Mouse (Mus musculus): Measurements from ENCODE around the gene C1qtnf9.
A peak's percentile ranks its signal among the peaks of the same experiment; 100 is the strongest.

The C1qtnf9 gene

DNA sequence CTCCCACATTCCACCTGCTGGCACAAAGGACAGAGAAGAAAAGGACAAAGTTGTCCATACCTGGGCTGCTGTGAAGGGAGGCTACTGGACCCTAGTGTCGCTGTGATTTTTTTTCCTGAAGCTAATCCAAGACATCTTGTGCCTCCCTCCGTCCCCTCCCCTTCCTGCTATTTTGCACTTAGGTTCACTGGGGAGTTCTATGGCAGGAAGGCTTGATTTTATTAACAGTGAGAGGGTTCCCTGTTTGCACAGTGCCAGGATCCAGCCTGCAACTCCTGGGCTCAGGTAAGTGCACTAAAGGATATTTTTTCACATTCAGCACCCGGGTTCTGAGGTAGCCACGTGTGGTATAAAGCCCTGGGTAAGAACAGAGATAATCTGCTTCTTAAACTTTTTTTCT, at the start of gene C1qtnf9:
Gene C1qtnf9, plus strand, starts transcription at position 251 of the 400 bp plus-strand sequence.
- no peak for DNase-seq (ENCODE audit: low read depth)

DNA sequence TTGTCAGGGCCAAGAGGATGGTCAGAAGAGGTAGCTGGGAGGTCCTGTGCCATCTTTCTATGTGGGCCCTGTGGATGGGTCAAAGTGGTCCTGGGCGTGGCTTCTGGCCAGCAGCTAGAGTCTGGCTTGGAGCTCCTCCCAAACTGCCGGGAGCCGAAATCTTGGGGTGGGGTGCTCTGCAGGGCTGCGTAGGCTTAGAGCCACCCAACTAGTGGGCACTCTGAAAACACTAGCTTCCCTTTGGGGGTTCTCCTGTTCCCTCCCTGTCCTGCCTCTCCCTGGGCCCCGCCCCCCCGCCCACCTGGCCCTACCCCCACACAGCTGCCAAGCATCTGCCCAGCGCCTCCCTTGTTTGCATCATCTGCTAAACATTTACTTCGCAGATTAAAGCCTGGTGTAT, 46.6 kb upstream of the C1qtnf9 start:
- no peak for DNase-seq (ENCODE audit: low read depth)

DNA sequence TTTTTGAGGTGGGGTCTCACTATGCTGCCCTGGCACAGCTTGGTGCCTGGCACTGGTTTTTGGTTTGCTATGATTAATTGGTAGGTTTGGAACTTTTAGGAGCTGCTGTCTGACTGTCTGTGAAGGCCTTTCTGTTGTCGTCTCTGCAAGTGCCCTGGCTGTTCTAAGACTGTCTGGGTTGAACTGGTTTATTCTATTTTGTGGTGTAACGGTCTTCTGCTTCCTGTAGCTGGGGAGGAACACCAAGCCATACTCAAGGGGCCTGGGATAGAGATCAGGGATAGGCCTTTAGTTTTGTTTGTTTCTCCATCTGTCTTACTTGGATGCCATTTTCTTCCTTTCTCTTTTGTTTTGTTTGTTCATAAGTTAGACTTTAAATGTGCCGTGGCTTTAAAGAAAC, 46.0 kb upstream of the C1qtnf9 start:
- DNase-seq (ENCODE audit: low read depth): peak; percentile 62

DNA sequence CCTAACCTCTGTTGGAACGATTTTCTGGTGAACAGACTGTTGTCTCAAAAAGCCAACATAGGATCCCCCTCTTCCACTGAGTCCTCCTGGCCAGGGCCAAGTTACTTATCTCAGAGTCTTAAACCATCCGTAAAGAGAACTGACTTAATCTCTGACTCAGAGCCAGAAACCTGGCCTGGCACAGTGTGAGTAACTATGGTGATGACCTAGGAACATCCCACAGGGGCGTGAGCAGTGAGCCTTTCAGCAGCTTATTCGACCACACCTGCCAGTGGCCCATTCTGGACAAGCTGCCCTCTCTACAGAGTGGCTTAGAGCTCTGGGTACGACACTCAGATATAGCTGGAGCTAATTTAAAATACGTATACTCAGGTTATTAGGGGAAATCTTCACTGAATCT, 41.8 kb upstream of the C1qtnf9 start:
- DNase-seq (ENCODE audit: low read depth): peak; percentile 52

DNA sequence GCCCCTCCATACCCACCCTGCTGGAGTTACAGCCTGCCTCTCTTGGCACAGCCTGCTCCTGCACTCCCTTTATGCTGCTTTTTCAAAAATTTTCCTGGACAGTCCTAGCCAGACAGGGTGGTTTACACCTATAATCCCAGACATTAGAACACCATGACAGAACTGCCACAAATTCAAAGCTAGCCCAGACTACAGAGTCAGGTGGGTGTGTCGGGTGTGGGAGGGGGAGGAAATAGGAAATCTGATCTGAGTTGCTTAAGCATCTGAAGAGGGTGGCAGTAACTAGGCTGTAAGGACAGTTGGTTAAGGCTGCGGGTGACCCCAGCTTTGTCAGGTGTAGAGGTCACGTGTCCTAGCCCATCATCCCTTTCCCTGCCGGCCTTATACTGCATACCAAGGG, 40.8 kb upstream of the C1qtnf9 start:
- DNase-seq (ENCODE audit: low read depth): peak; percentile 51

DNA sequence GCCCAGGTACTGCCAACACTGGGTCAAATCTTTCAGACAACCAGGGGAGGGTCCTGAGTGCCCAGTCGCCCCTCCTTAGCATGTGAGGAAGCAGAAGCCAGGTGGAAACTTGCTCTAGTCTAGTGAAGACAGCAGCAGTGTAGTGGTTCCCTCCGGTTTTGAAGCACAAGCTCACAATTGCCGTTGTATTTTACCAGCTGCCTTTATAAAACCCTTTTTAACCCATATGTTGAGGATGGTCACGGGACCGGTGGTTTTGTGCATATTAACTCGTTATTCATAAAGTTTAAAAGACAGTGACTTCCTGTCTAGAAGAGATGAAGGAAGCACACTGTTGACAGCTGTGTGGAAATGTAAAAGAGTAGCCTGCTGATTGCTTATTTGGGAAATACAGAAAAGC, 35.9 kb upstream of the C1qtnf9 start:
- DNase-seq (ENCODE audit: low read depth): no peak

DNA sequence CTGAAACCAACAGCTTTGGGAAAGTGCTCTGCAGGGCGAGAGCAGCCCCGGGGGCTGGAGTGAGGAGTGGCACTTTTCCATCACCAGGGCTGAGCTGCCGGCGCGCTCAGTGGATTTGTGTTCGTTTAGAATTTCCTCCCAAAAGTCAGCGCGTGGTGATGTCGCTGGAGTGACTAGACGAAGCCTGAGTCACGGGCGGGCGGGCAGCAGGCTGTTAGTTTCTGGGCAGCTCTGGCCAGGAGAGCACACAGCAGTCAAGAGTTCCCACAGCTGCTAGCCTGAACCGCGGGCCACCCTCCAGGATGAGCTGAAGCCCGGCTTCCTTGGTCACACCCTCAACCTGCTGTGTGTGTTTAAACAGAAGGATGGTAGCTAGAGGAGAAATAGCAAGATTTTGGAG, 35.1 kb upstream of the C1qtnf9 start:
- DNase-seq (ENCODE audit: low read depth): peak; percentile 66

DNA sequence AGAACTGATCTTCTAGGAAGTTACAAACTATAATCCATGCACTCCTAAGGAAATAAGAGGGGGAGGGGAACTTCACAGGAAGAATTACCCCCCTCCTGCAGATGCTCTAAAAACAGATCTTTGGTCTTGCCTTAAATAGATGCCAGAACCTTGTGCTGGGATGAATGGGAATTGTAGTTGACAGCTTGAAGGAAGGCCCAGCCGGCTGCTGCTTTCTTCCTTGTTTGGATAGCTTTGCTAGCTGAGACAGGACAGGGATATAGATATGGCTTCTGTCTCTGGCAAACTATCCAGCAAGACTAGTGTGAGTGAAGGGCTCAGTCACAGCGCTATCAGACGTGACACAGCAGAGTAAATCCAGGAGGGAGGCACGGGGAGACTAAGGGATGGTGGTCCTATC, 34.2 kb upstream of the C1qtnf9 start:
- no peak for DNase-seq (ENCODE audit: low read depth)

DNA sequence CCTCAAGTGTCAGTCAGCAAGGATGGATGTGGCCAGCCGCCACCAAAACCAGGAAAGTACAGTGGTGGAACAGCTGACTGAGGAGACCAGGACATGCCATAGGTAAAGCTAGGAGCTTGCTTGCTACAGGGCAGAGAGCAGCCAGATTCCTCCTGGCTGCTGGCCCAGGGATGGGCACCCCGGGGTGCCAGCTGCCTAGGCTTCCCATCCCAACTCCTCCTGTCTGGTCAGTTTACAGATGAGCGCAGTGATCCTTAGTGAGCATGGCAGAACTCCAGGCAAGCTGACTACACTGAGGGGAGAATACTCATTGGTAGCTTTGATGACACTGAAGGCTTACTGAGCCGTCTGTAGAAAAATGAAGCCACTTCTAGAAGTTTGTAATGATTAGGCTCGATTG, 32.7 kb upstream of the C1qtnf9 start:
- DNase-seq (ENCODE audit: low read depth): no peak

DNA sequence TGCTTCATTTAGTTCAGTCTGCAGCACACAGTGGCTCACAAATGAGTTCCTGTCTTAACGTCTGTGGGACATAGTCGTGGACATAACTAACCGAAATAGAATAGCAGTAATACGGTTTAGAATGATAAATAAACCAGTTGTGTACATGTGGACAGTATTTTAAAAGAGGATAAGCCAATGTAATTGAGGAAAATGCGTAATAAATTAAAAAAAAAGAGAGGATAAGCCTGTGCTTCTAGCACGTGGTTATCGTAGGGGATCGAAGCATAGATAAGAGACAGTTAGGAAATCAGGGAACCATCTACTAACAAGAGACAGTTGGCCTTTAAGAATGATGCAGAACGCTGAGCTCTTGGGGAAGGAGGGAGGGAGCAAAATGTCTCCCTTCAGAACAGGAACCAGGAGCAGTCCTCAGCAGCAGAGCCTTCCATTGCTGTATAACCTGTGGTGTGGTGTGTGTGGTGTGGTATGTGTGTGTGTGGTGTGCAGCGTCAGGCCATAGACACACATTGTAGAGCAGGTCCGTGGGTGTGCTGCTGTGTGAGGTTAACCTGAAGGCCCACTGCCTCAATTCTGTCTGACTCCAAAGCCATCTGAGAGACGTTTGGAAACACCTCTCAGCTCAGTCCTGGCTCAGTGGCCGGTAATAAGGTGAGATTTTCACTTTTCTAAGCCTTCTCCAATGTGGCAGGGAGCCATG, 31.9 kb upstream of the C1qtnf9 start:
- peak; percentile 56 for DNase-seq (ENCODE audit: low read depth)

DNA sequence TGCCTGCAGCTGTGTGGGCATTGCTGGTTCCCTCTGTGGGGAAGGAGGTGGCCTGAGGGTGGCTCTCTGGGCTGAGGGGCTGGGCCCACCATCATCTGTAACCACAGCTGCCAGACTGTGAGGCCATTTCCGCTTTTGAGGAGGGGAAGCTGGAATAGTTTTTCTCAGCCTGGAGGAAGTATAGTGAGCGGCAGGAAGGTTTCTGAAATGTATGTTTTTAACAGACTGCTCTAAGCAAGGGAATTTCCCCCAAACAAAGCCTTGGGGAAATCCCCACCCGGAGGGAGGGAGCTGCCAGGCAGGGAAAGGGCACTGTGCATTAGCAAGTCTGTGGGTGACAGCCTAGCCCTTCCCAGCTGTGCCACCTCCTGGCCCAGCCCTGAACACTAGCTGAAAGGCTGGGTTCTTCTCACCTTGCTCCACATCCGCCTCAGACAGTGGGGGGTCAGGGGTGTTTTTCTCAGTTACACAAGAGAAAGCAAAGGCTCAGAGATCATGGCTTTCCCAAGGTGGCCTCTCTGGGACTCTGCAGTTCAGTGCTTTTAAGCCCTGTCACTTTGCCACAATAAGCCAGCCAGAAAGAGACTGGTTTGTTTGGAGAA, 31.2 kb upstream of the C1qtnf9 start:
- peak; percentile 87 for DNase-seq (ENCODE audit: low read depth)

DNA sequence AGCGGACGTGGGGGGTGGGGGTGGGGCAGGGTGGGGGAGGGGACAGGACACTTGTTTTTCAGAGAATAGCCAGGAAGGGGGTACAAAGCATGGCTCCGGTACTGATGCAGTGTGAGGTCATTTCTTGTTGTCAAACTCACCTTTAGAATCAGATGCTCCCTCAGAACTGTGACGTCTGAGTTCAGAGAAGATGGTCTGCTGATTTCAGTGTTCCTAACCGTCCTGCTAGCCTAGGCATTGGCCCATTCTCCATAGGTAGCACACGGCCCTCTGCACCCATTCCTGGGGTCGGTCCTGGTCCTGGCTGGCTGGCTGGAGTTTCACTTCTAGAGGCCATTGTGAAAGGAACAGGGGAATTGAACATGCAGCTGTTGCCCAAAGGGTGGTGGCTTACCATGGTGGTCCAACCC, 30.7 kb upstream of the C1qtnf9 start:
- DNase-seq (ENCODE audit: low read depth): no peak

DNA sequence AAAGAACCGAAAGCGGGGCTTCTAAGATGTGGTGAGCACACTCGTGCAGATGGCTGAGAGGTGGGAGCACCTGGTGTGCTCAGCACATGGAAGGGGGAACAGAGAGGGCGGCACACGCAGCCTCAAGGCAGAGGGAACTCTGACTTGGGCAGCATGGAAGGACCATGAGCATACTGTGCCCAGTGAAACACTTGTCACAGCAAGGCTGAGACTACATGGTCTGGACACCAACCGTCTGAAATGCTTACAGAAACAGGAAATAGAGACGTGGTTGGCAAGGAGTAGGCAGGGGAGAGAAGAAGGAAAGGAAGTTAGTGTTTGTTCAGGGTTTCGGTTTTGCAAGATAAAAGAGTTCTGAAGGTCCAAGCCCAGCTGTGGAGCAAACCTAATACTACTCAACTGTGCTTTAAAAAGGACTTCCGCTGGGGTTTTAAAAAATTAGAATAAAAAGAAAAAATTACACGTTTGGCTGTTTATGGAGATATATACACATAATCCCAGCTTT, 29.4 kb upstream of the C1qtnf9 start:
- DNase-seq (ENCODE audit: low read depth): peak; percentile 92

DNA sequence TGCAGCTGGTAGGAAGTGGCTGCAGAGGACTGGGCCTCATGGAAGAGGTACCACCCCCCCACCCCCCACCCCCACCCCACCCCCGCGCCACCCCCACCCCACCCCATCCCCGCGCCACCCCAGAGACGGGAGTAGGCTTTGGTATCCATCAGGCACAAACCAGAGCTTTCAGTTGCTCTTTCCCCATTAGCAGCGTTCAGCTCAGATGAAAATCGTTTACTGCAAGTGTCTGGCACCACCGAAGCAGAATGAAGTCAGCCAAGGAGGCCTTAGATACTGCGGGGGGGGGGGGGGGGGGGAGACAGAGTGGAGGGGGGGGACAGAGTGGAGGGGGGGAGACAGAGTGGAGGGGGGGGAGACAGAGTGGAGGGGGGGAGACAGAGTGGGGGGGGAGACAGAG, 28.8 kb upstream of the C1qtnf9 start:
- DNase-seq (ENCODE audit: low read depth): no peak

DNA sequence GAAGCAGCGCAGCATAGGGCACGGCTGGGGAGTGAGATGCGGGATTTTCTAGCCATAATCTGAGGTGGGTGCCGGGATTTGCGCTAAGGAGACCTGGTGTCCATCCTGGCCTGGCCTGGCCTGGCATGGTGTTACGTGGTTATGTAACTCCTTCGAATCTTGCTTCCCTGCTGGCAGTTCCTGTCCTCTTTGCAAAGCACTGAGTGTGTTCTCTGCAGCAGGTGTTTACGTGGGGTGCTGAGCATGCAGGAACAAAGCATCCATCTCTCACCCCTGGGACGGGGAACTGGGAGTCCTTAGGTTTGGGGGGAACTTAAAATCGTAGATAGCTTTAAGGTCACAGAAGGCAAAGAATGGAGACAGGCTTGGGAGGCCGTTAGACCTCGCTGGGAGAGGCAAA, 28.3 kb upstream of the C1qtnf9 start:
- no peak for DNase-seq (ENCODE audit: low read depth)

DNA sequence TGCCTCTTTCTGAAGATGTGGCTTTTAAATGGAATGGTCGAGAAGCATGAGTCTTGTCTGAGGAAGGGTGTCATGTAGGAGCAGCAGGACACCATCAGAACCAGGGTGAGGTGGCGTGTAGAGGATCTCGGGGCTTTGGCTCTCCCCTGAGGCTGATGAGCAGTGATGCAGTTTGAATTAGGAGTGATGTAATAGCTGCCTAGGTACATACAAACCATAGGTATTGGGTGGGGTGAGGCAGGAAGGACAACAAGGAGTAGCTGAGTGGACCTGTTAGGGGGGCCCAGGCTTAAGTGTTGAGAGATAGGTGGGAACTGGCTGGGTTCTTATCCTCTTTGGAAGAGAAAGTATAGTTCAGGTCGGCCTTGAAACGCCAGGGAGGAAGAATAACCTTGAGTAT, 27.4 kb upstream of the C1qtnf9 start:
- DNase-seq (ENCODE audit: low read depth): no peak

DNA sequence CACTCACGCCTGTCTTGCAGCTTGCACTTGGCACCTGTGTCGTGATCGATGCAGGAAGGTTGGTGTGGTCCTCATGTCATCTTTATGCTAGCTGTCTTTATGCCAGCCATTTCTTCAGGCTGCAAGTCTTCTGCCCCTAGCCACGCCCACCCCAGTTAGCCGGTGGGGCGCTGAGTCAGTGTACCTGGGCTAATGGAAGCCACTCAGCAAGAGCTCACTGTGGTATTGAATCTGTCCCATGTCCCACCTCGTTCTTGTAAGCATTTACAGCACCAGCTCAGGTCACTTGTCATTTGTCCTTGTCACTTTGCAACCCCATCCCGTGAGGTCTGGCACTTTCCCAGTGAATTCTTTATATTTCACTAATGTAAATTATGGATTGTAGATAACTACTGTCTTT, 26.9 kb upstream of the C1qtnf9 start:
- no peak for DNase-seq (ENCODE audit: low read depth)

DNA sequence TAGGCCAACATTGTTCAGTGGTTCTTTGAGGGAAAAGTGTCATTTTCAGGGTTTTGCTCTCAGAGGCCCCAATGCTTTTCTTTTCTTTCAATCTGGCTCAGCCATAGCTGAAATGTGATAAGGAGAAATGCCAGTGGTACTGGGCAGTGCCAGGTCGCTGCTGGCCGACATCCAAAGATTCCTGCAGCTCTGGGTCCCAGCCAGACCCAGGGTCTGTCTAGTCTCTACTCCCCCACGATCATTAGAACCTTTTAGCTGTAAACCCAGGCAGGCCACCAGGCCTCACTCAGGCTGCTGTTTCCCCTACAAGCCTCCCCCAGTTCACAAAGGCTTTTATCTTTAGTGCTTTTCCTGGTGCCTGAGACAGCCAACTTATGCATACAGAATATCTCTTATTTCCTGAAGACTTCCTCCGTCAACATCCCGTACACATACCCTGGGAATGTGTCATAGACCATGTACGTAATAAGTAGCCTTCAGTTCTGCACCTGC, 26.4 kb upstream of the C1qtnf9 start:
- DNase-seq (ENCODE audit: low read depth): peak; percentile 46

DNA sequence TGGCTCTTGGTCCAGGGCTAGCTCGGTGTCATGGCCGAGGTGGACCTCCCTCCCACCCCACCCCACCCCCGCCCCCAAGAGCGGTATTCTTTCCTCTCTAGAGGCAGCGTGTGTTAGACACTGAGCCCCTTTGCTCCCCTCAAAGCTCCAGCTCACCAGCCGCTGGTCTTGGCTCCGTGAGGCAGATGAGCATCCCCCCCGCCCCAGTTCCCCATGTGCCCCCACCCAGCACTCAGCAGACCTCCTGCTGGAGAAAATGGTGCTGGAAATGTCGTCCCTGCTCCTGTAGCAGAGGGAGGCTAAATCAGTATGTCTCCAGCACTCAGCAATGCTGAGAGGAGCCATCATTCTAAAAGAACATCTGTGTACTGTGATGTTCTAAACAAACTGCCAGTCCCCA, 24.3 kb upstream of the C1qtnf9 start:
- no peak for DNase-seq (ENCODE audit: low read depth)

DNA sequence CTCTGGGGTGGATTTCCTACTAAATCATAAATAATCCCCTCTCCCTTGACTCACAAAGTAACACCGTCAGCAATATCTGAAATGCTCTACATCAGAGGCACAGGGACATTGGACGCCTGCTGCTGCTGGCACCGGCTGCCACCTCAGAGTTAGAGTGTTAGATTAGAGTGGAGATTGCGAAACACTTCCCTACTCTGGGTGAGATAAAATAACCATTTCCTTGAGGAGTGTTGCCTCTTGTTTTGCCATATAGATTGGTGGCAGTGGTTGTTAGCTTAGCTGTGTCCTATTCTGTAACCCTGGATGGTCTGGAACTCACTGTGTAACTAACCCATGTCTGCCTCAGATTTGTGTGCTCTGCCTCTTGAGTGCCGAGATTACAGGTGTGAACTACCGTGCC, 22.7 kb upstream of the C1qtnf9 start:
- DNase-seq (ENCODE audit: low read depth): peak; percentile 88

DNA sequence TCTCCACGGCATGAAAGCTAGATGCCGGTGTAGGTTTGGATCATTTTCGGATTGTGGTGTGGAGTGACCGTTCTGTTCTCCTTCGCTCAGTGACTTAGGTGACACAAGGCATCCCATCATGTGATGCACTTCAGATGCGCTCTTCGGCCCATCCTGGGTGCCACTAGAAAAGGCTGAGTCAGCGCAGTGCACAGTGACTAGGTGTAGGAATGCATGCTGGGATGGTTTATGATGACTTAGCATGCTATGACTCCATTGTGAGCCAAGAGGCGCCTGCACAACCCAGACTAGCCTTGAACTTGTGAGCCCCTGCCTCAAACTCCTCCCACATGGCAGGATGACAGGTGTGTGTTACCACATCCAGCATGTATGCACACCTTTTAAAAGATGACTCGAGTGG, 21.8 kb upstream of the C1qtnf9 start:
- DNase-seq (ENCODE audit: low read depth): no peak

DNA sequence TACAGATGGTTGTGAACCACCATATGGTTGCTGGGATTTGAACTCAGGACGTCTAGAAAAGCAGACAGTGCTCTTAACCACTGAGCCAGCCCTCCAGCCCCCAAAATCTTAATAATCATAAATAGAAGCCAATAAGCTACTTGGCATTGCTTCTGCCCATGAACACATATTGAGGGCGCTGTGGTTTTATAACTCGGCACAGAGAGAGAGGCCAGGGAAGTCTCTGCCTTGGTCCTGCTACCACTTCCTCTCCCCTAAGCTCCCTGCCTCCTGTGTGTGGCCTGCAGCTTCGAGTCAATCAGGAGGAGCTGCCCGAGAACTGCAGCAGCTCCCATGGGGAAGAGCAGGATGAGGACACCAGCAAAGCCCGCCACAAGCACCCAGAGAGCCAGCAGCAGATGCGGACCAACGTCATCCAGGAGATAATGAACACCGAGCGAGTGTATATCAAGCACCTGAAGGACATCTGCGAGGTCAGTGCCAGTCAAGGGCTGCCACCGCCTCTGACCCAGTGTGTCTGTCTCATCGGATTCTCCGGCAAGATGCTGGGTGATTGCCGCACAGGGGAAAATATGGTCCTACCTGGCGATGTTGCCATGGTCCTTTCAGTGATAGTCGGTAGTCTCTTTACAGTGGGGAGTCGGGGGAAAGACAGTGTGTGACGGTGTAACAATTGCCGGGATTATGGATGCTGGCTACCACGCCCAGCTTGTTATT, 20.6 kb upstream of the C1qtnf9 start:
- DNase-seq (ENCODE audit: low read depth): peak; percentile 74

DNA sequence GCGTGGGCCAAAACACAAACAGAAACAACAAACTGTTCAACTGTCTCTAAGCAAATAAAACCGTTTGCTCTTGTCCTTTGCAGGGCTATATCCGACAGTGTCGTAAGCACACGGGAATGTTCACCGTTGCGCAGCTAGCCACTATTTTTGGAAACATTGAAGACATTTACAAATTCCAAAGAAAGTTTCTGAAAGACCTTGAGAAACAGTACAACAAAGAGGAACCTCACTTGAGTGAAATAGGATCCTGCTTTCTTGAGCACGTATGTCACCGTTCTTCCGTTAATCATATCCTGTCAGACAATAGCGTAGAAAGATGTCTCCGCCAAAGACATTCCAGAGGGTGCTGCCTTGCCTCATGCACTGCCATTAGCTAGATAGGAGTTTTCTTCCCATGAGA, 18.1 kb upstream of the C1qtnf9 start:
- peak; percentile 66 for DNase-seq (ENCODE audit: low read depth)
